Mouse (Mus musculus) olfactory bulb, adult 2 months (tissue): ENCODE results near the gene Nrxn2.

ENCODE experiments used
- CTCF ChIP-seq: fragments of 200-500 bp; IDR thresholded peaks from 2 replicates; pipeline ENCODE4 v1.5.1; 2012; ENCODE audit warnings: low read depth, mild to moderate bottlenecking, low read length, moderate library complexity; ENCODE audit not compliant: insufficient read depth
- POLR2A ChIP-seq: fragments of 200-500 bp; IDR thresholded peaks from 2 replicates; pipeline ENCODE4 v1.6.1; 2012; ENCODE audit warnings: mild to moderate bottlenecking, low read depth, low read length, moderate library complexity; ENCODE audit not compliant: insufficient read depth

DNA sequence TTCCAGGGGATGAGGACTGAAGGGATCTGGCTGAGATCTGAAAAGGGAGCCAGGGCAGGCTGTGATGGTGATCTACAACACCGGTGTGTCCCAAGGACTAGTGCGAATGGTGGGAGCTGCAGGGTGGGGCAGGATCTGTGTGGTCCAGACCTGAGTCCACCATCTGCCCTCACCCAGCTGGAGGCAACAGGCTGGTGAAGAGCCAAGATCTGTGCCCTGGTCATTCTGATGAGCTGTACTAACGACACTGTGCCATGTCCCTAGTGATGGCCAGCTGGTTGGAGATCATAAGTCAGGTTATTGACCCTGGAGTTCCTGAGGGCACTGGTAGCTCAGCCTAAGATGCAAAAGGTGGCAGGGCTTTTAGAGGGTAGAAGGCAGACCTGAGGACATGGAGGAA is 108.9 kb downstream of the Nrxn2 start:
- TF ChIP-seq CTCF, result no peak
- no peak for TF ChIP-seq POLR2A
